Mouse (Mus musculus): Measurements from ENCODE around the gene Lpp.

- TF ChIP-seq CTCF (IDR thresholded peaks at IDR 0.05 in 2 of 3, conservative IDR thresholded peaks at IDR 0.05 in 1 of 3; ENCODE audit: control insufficient read depth in 1 of 3, insufficient read depth in 1 of 3, low read depth in 2 of 3, low read length in 3 of 3, poor library complexity in 1 of 3, severe bottlenecking in 1 of 3) (no peak), EP300 (IDR thresholded peaks at IDR 0.05; ENCODE audit: low read depth in 1 of 2, low read length in 2 of 2) (no peak), MAX (IDR thresholded peaks at IDR 0.05; ENCODE audit: low read length) (no peak), UBTF (IDR thresholded peaks at IDR 0.05; ENCODE audit: borderline replicate concordance, insufficient read depth, low read depth, low read length) (no peak), ZC3H11A (IDR thresholded peaks at IDR 0.05; ENCODE audit: low read depth, low read length) (no peak), MAFK (IDR thresholded peaks at IDR 0.05; ENCODE audit: borderline replicate concordance, low read depth, low read length) (no peak), RAD21 (IDR thresholded peaks at IDR 0.05; ENCODE audit: low read depth, low read length) (no peak)
Observed at GRCm38 (mm10) chr16:24471801-24472200, 78.5 kb downstream of the Lpp start.
